Mouse (Mus musculus): ENCODE results near the gene Smim11. TPM values are rescaled to one million over a fixed set of nuclear protein-coding genes. Genes with fewer than 3 reads are reported as not detected.

Smim11 gene
- polyA plus RNA-seq, 1 experiment from 2014 or later, result 112 TPM

GRCm38 (mm10) chr16:92355366-92355765, 54.3 kb downstream of the Smim11 start:
- no peak overlapping the region for H3K4me2 ChIP-seq (replicated peaks)
- peaks cover 26% of the 10 kb centered on the region for H3K4me1 ChIP-seq
- ATAC-seq (ENCODE audit: low FRiP score), result no peak
- no peaks in the 10 kb centered on the region for H3K36me3 ChIP-seq
- no peaks in the 10 kb centered on the region for H3K9me3 ChIP-seq (replicated peaks)
- no peak overlapping the region for H3K9ac ChIP-seq
- peaks cover 11% of the 10 kb centered on the region; the same call in 1 of the 2 replicates for H3K27me3 ChIP-seq
- 76% methylated on average over 5 of the region's 5 CpGs for WGBS
- H3K4me3 ChIP-seq, result no peak overlapping the region
- no peak overlapping the region for H3K27ac ChIP-seq

DNA sequence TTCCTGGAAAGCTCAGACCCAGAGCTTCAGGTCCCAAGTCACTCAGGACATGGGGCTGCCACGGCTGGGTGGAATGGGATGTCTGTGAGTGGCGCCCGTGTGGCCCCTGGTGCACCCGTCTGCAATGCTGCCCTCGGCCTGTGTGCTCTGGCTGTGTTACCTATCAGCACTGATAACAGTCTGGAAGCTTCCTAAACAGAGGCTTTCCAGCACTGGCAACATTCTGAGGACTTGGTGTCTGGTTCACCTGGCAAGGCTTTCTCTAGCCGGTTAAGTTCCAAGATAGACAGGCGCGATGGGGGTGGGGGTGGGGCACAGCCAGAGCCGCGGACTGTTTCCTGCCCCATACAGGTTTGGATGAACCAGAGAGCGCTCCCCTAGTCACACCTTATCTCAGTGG, 54.9 kb downstream of the Smim11 start:
- peaks cover 11% of the 10 kb centered on the region; the same call in 1 of the 2 replicates for H3K27me3 ChIP-seq
- no peaks in the 10 kb centered on the region for H3K9me3 ChIP-seq (replicated peaks)
- no peaks in the 10 kb centered on the region for H3K36me3 ChIP-seq
- peaks cover 26% of the 10 kb centered on the region for H3K4me1 ChIP-seq
- no peak overlapping the region for H3K9ac ChIP-seq
- no peak overlapping the region for H3K4me2 ChIP-seq (replicated peaks)
- WGBS, result 78% methylated on average over 11 of the region's 11 CpGs
- ATAC-seq (ENCODE audit: low FRiP score), result no peak
- H3K27ac ChIP-seq, result no peak overlapping the region
- H3K4me3 ChIP-seq, result no peak overlapping the region

DNA sequence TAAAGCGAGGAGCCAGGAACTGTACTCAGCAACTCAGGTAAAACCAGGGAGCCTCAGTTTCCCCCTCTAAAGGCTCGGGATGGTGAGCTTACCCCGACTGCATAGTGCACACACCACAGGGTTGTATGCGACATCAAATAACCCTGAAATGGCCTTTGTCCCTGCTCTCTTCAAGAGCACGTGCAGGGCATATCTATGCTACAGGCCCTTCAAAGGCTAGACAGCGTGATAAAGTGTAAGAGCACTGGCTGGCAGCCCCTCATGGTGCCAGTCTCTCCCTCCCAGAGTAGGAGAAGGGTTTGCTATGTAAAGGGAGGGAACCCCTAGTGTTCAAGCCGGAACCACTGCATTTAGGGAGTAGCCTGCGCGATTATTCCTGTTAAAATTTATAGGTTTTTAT, 55.9 kb downstream of the Smim11 start:
- no peaks in the 10 kb centered on the region for H3K9me3 ChIP-seq (replicated peaks)
- H3K36me3 ChIP-seq, result no peaks in the 10 kb centered on the region
- H3K4me3 ChIP-seq, result no peak overlapping the region
- peaks cover 11% of the 10 kb centered on the region; the same call in 1 of the 2 replicates for H3K27me3 ChIP-seq
- peak; percentile 47; the same call in 1 of the 2 replicates for ATAC-seq (ENCODE audit: low FRiP score)
- peaks cover 26% of the 10 kb centered on the region for H3K4me1 ChIP-seq
- no peak overlapping the region for H3K4me2 ChIP-seq (replicated peaks)
- H3K27ac ChIP-seq, result no peak overlapping the region
- H3K9ac ChIP-seq, result no peak overlapping the region
- 60% methylated on average over 9 of the region's 9 CpGs for WGBS

GRCm38 (mm10) chr16:92357566-92357965, 56.5 kb downstream of the Smim11 start:
- Histone ChIP-seq H3K9ac (no peak overlapping the region), H3K4me2 (replicated peaks) (no peak overlapping the region), H3K4me1 (peaks cover 26% of the 10 kb centered on the region), H3K27me3 (peaks cover 11% of the 10 kb centered on the region; the same call in 1 of the 2 replicates), H3K36me3 (no peaks in the 10 kb centered on the region), H3K4me3 (no peak overlapping the region), H3K27ac (no peak overlapping the region), H3K9me3 (replicated peaks) (no peaks in the 10 kb centered on the region)
- ATAC-seq (ENCODE audit: low FRiP score), result no peak
- 28% methylated on average over 10 of the region's 10 CpGs for WGBS

- 25% methylated on average over 9 of the region's 9 CpGs for WGBS
- Histone ChIP-seq H3K27me3 (peaks cover 11% of the 10 kb centered on the region; the same call in 1 of the 2 replicates), H3K9me3 (replicated peaks) (no peaks in the 10 kb centered on the region), H3K27ac (no peak overlapping the region), H3K36me3 (no peaks in the 10 kb centered on the region), H3K4me3 (no peak overlapping the region), H3K9ac (no peak overlapping the region), H3K4me2 (replicated peaks) (no peak overlapping the region), H3K4me1 (peaks cover 26% of the 10 kb centered on the region)
- ATAC-seq (ENCODE audit: low FRiP score), result peak; percentile 15; the same call in 1 of the 2 replicates
Measured at GRCm38 (mm10) chr16:92358734-92359133, 57.6 kb downstream of the Smim11 start.

GRCm38 (mm10) chr16:92359229-92359628, 58.1 kb downstream of the Smim11 start, which contains the start of gene Kcne1:
Kcne1 (minus strand) TSS chr16:92359468.
- Histone ChIP-seq H3K4me1 (peaks cover 26% of the 10 kb centered on the region), H3K4me3 (no peak within 1 kb of the TSS), H3K4me2 (replicated peaks) (no peak within 1 kb of the TSS), H3K27me3 (peaks cover 11% of the 10 kb centered on the region; the same call in 1 of the 2 replicates), H3K27ac (no peak within 1 kb of the TSS), H3K9ac (no peak within 1 kb of the TSS), H3K36me3 (no peaks in the 10 kb centered on the region), H3K9me3 (replicated peaks) (no peaks in the 10 kb centered on the region)
- no peak for ATAC-seq (ENCODE audit: low FRiP score)
- WGBS, result 65% methylated on average over 9 of the region's 9 CpGs

DNA sequence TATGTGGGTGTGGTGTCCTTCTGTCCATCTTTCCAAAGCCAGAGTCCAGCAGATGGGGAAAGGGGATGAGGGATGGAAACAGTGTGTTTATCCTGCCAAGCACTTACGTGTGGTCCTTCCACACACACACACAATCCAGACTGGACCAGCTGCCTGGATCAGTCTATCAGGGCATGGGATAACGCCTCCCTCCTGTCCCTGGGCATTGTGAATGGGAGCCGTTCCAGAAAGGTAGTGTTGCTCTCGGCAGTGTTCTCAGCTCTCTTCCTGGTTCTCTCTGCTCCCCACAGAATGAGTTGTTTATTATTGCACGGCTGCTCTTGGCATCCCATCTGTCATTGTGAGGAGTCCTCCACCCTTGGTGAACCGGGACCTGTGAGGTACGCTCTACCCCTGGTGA, 59.6 kb downstream of the Smim11 start:
- Histone ChIP-seq H3K27ac (no peak overlapping the region), H3K4me2 (replicated peaks) (no peak overlapping the region), H3K36me3 (no peaks in the 10 kb centered on the region), H3K9me3 (replicated peaks) (no peaks in the 10 kb centered on the region), H3K9ac (no peak overlapping the region), H3K4me3 (no peak overlapping the region), H3K4me1 (peaks cover 32% of the 10 kb centered on the region), H3K27me3 (peaks cover 11% of the 10 kb centered on the region; the same call in 1 of the 2 replicates)
- ATAC-seq (ENCODE audit: low FRiP score), result no peak
- 80% methylated on average over 7 of the region's 7 CpGs for WGBS

Other genes starting within 250 kb of the Smim11 start
- gene Mrps6, start 243.0 kb upstream of the Smim11 start, polyA plus RNA-seq (2016; fragmentation: Nextera tagmentation; extraction: Ambion mirVana), result 139 and 142 TPM in 2 replicates
- gene Gm49711, start 243.0 kb upstream of the Smim11 start, polyA plus RNA-seq (2016; fragmentation: Nextera tagmentation; extraction: Ambion mirVana), result 0.26 and 0.65 TPM in 2 replicates
- gene Slc5a3, start 243.0 kb upstream of the Smim11 start, polyA plus RNA-seq (2016; fragmentation: Nextera tagmentation; extraction: Ambion mirVana), result 20.3 and 20.6 TPM in 2 replicates
- gene Kcne2, start 8.9 kb upstream of the Smim11 start, polyA plus RNA-seq (2016; fragmentation: Nextera tagmentation; extraction: Ambion mirVana), result 17.7 and 25.6 TPM in 2 replicates
- gene Fam243, start 20.2 kb downstream of the Smim11 start, polyA plus RNA-seq (2016; fragmentation: Nextera tagmentation; extraction: Ambion mirVana), result 0.08 TPM in 2 replicates
- gene Kcne1, start 58.2 kb downstream of the Smim11 start, polyA plus RNA-seq (2016; fragmentation: Nextera tagmentation; extraction: Ambion mirVana), result 0.13 and 0.29 TPM in 2 replicates
- gene Rcan1, start 169.6 kb downstream of the Smim11 start, polyA plus RNA-seq (2016; fragmentation: Nextera tagmentation; extraction: Ambion mirVana), result 44.5 and 47.2 TPM in 2 replicates
- gene Clic6, start 184.4 kb downstream of the Smim11 start, polyA plus RNA-seq (2016; fragmentation: Nextera tagmentation; extraction: Ambion mirVana), result 13.2 and 15.3 TPM in 2 replicates